Mouse (Mus musculus) forebrain, embryonic 13.5 days (tissue): ENCODE results near the gene Alg14. TPM values are rescaled to one million over a fixed set of nuclear protein-coding genes. Genes with fewer than 3 reads are reported as not detected.
A peak's percentile ranks its signal among the peaks of the same experiment; 100 is the strongest.

Source experiments
- ATAC-seq: fragments of 200-750 bp; cut with Nextera tagmentation; 2 replicates; pipeline ENCODE4 v1.8.0; 2017
- H3K27ac ChIP-seq: fragments of 300-500 bp; sonication (generic); 2 replicates; pipeline ENCODE4 v1.5.1; 2015; ENCODE audit warnings: inconsistent platforms, mild to moderate bottlenecking, moderate library complexity
- H3K27me3 ChIP-seq: fragments of 300-500 bp; sonication (generic); 2 replicates; pipeline ENCODE4 v1.6.1; 2015; ENCODE audit warnings: mild to moderate bottlenecking, inconsistent platforms
- H3K36me3 ChIP-seq: fragments of 300-500 bp; sonication (generic); 2 replicates; pipeline ENCODE4 v1.6.1; 2015; ENCODE audit warnings: mild to moderate bottlenecking, inconsistent platforms; ENCODE audit not compliant: poor library complexity, severe bottlenecking
- H3K4me1 ChIP-seq: fragments of 300-500 bp; sonication (generic); 2 replicates; pipeline ENCODE4 v1.6.1; 2015; ENCODE audit warnings: inconsistent platforms
- H3K4me2 ChIP-seq: fragments of 300-500 bp; sonication (generic); 2 replicates; pipeline ENCODE4 v1.6.1; 2015; ENCODE audit warnings: inconsistent platforms, mild to moderate bottlenecking, moderate library complexity
- H3K4me3 ChIP-seq: fragments of 300-500 bp; sonication (generic); 2 replicates; pipeline ENCODE4 v1.5.1; 2015; ENCODE audit warnings: mild to moderate bottlenecking, inconsistent platforms
- H3K9ac ChIP-seq: fragments of 300-500 bp; sonication (generic); 2 replicates; pipeline ENCODE4 v1.6.1; 2015; ENCODE audit warnings: mild to moderate bottlenecking, inconsistent platforms
- H3K9me3 ChIP-seq: fragments of 300-500 bp; sonication (generic); replicated peaks from 2 replicates; pipeline ENCODE4 v1.6.1; 2016; ENCODE audit warnings: inconsistent platforms
- WGBS: fragments of 180-500 bp; shearing (Covaris S2); methylation state at CpG from one replicate; pipeline ENCODE4 v1.1.7; 2015; 5-methylcytosine and 5-hydroxymethylcytosine counted together
- polyA plus RNA-seq: library from polyadenylated mRNA; unstranded; fragments of >200 nt; fragmentation: Nextera tagmentation; extraction: Ambion mirVana; gene quantifications from 2 replicates; pipeline ENCODE4 v1.2.1, GENCODE M21; 2015

The Alg14 gene
- polyA plus RNA-seq, 1 experiment from 2014 or later = 34.8 TPM

DNA sequence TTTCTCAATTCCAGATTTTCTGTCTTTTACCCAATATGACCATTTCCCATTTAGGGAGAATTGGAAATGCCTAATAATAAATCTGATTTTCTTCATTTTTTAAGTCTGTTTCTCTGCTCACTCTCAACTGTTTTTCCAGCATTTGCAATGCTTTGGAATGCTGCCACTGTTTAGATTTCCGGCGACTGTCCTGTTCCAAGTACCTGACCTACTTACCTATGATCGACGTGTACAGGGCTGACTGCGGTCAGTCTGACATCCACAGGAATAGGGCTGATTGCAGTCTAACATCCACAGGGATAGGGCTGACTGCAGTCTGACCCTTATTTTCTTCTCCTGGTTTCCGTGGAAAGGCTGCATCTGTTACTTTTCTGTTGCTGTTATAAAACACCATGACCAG, 6.4 kb upstream of the Alg14 start:
- Histone ChIP-seq H3K9me3 (no peaks in the 10 kb centered on the region), H3K4me2 (no peak overlapping the region), H3K36me3 (no peaks in the 10 kb centered on the region), H3K27ac (no peak overlapping the region), H3K4me3 (no peak overlapping the region), H3K27me3 (no peaks in the 10 kb centered on the region), H3K4me1 (no peaks in the 10 kb centered on the region), H3K9ac (no peak overlapping the region)
- ATAC-seq = no peak
- WGBS = 95% methylated on average over 6 of the region's 6 CpGs

GRCm38 (mm10) chr3:121287151-121287550, 4.4 kb upstream of the Alg14 start:
- H3K4me1 ChIP-seq = peaks cover 6% of the 10 kb centered on the region; the same call in 1 of the 2 replicates
- H3K4me3 ChIP-seq = no peak overlapping the region
- no peaks in the 10 kb centered on the region for H3K9me3 ChIP-seq
- ATAC-seq = no peak
- no peaks in the 10 kb centered on the region for H3K27me3 ChIP-seq
- H3K27ac ChIP-seq = no peak overlapping the region
- WGBS = 95% methylated on average over 2 of the region's 2 CpGs
- H3K36me3 ChIP-seq = no peaks in the 10 kb centered on the region
- H3K9ac ChIP-seq = no peak overlapping the region
- no peak overlapping the region for H3K4me2 ChIP-seq

DNA sequence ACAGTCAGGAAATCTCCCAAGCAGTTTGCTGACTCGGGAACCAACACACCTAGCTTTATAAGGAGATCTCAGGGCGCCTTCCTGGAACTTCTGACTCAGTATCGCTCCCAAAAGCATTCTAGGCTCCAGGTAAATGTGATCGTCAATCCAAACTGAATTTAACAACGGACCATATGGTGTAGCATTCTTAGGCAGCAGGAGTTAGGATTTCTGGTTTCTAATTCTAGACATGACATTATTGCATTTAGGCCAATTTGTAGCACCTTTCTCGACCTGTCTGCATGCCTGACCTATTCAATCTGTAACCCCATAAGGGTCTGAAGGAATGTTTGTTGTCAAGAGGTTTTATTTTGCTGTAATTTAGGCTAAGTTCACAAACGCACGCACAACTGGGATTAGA, 892 bp upstream of the Alg14 start:
- no peak overlapping the region for H3K27ac ChIP-seq
- peak overlapping the region; percentile 63 for H3K4me2 ChIP-seq
- WGBS = 81% methylated on average over 8 of the region's 8 CpGs
- peaks cover 6% of the 10 kb centered on the region; the same call in 1 of the 2 replicates for H3K4me1 ChIP-seq
- H3K4me3 ChIP-seq = peak overlapping the region; percentile 61
- no peaks in the 10 kb centered on the region for H3K27me3 ChIP-seq
- no peak for ATAC-seq
- H3K9me3 ChIP-seq = no peaks in the 10 kb centered on the region
- H3K36me3 ChIP-seq = no peaks in the 10 kb centered on the region
- H3K9ac ChIP-seq = peak overlapping the region; percentile 69

- Histone ChIP-seq H3K9me3 (no peaks in the 10 kb centered on the region), H3K4me1 (peaks cover 6% of the 10 kb centered on the region; the same call in 1 of the 2 replicates), H3K27ac (peak overlapping the region; percentile 54; the same call in 1 of the 2 replicates), H3K4me2 (peak overlapping the region; percentile 63), H3K4me3 (peak overlapping the region; percentile 61), H3K9ac (peak overlapping the region; percentile 69), H3K27me3 (no peaks in the 10 kb centered on the region), H3K36me3 (no peaks in the 10 kb centered on the region)
- no peak for ATAC-seq
- 6% methylated on average over 7 of the region's 7 CpGs for WGBS
These were observed 381 bp upstream of the Alg14 start for GRCm38 (mm10) chr3:121291225-121291559.

GRCm38 (mm10) chr3:121294200-121294599, 2.6 kb downstream of the Alg14 start:
- Histone ChIP-seq H3K9ac (no peak overlapping the region), H3K27me3 (no peaks in the 10 kb centered on the region), H3K4me3 (no peak overlapping the region), H3K4me1 (peaks cover 6% of the 10 kb centered on the region; the same call in 1 of the 2 replicates), H3K9me3 (no peaks in the 10 kb centered on the region), H3K27ac (no peak overlapping the region), H3K36me3 (no peaks in the 10 kb centered on the region), H3K4me2 (no peak overlapping the region)
- WGBS = 88% methylated on average over 2 of the region's 2 CpGs
- no peak for ATAC-seq

- no peak overlapping the region for H3K4me3 ChIP-seq
- no peaks in the 10 kb centered on the region for H3K9me3 ChIP-seq
- no peaks in the 10 kb centered on the region for H3K4me1 ChIP-seq
- ATAC-seq = no peak
- H3K36me3 ChIP-seq = no peaks in the 10 kb centered on the region
- H3K27ac ChIP-seq = no peak overlapping the region
- H3K9ac ChIP-seq = no peak overlapping the region
- WGBS = 91% methylated on average over 7 of the region's 7 CpGs
- no peaks in the 10 kb centered on the region for H3K27me3 ChIP-seq
- H3K4me2 ChIP-seq = no peak overlapping the region
These were observed 15.1 kb downstream of the Alg14 start for GRCm38 (mm10) chr3:121306641-121307040.

DNA sequence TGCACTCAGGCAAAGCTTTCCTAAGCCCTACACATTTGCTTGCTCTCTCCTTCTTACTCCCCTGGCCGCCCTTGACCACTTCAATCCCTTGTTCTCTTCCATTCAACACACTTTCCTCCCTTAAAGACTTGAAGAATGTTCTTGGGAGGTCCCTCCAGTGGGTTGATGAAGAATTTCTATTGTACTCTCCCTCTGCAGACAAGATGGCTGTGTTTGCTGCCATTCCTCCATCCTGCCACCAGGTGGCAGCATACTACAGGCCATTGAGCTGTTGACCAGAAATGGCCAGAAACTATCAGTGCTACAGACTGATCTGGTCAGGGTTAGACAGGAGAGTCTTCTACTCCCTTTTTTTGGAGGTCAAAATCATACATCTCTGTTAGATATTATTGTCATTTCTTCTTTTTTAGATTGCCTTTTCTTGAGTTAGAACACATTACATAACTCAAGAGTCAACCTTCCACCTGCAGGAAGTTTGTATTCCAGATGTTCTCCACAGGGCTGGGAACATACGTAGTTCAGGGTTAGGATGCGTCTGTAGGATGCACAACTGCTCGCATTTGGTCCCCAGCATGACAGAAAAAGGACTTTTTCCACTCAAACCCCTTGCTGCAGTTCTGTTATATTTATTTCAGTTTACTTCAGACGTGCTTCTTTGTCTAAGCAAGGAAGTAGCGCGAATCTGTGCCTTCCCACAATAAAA, 16.1 kb downstream of the Alg14 start:
- no peaks in the 10 kb centered on the region for H3K9me3 ChIP-seq
- no peak overlapping the region for H3K27ac ChIP-seq
- peak; percentile 87 for ATAC-seq
- WGBS = 77% methylated on average over 7 of the region's 7 CpGs
- no peaks in the 10 kb centered on the region for H3K4me1 ChIP-seq
- no peaks in the 10 kb centered on the region for H3K27me3 ChIP-seq
- no peak overlapping the region for H3K4me2 ChIP-seq
- no peaks in the 10 kb centered on the region for H3K36me3 ChIP-seq
- no peak overlapping the region for H3K4me3 ChIP-seq
- no peak overlapping the region for H3K9ac ChIP-seq

- H3K4me1 ChIP-seq = no peaks in the 10 kb centered on the region
- ATAC-seq = no peak
These were observed 17.4 kb downstream of the Alg14 start for GRCm38 (mm10) chr3:121308935-121309334.

GRCm38 (mm10) chr3:121309429-121309828, 17.9 kb downstream of the Alg14 start:
- WGBS = 65% methylated on average over 4 of the region's 4 CpGs
- H3K27me3 ChIP-seq = no peaks in the 10 kb centered on the region
- no peak overlapping the region for H3K27ac ChIP-seq
- no peaks in the 10 kb centered on the region for H3K9me3 ChIP-seq
- H3K4me3 ChIP-seq = no peak overlapping the region
- H3K4me1 ChIP-seq = no peaks in the 10 kb centered on the region
- H3K36me3 ChIP-seq = no peaks in the 10 kb centered on the region
- H3K9ac ChIP-seq = no peak overlapping the region
- H3K4me2 ChIP-seq = no peak overlapping the region
- ATAC-seq = no peak

More at GRCm38 (mm10) chr3:121308935-121309334, 17.4 kb downstream of the Alg14 start:
- H3K4me2 ChIP-seq = no peak overlapping the region
- H3K4me3 ChIP-seq = no peak overlapping the region
- H3K27me3 ChIP-seq = no peaks in the 10 kb centered on the region
- no peaks in the 10 kb centered on the region for H3K36me3 ChIP-seq
- no peak overlapping the region for H3K27ac ChIP-seq
- H3K9me3 ChIP-seq = no peaks in the 10 kb centered on the region
- no peak overlapping the region for H3K9ac ChIP-seq
- 84% methylated on average over 5 of the region's 5 CpGs for WGBS

DNA sequence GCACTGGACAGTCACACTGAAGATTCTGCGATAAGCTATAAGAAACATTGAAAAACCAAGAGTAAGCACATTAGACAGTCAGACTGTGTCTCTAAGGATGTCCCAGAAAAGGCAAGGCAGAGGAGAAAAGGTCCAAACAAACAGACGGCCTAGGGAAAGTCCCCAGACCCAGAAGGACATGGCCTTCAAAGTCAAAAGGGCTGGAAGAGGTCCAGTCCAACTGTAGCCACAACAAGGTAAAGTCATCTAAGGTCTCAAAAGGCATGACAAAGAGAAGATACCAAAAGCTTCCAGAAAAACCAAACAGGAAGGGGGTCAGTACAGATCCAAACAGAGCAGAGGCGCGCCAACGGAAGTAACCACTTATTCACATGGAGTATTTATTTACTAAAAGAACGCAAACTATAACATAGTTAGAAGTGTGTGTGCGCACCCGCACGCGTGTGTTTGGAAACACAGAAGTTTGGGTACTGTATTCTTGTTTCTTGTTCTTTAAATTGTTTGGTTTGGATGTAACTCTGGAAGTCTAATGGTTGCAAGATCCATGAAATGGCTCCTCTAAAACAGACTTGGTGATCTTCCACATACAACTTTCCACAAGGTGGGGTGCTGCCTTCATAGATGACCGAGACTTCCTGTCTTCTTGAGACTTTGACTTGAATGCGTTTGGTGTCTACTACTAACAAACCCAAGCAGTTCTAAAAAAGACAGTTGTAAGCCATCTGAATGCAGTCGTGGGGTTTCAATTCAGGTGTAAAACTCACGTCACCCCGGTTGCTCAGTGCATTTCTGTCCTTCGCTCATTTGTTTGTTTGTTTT, 18.5 kb downstream of the Alg14 start:
- Histone ChIP-seq H3K9ac (no peak overlapping the region), H3K9me3 (no peaks in the 10 kb centered on the region), H3K27ac (no peak overlapping the region), H3K4me1 (no peaks in the 10 kb centered on the region), H3K4me2 (no peak overlapping the region), H3K36me3 (no peaks in the 10 kb centered on the region), H3K4me3 (no peak overlapping the region), H3K27me3 (no peaks in the 10 kb centered on the region)
- no peak for ATAC-seq
- WGBS = 90% methylated on average over 16 of the region's 16 CpGs

- Histone ChIP-seq H3K27me3 (no peaks in the 10 kb centered on the region), H3K27ac (no peak overlapping the region), H3K36me3 (0 out of 2 replicates have a peak, but pooled peaks cover 2% of the 10 kb centered on the region), H3K4me3 (no peak overlapping the region), H3K4me1 (no peaks in the 10 kb centered on the region), H3K9me3 (no peaks in the 10 kb centered on the region), H3K9ac (no peak overlapping the region), H3K4me2 (no peak overlapping the region)
- ATAC-seq = no peak
- WGBS = 86% methylated on average over 6 of the region's 6 CpGs
These were observed 20.9 kb downstream of the Alg14 start for GRCm38 (mm10) chr3:121312426-121312825.

GRCm38 (mm10) chr3:121312979-121313378, 21.4 kb downstream of the Alg14 start:
- H3K27me3 ChIP-seq = no peaks in the 10 kb centered on the region
- no peak for ATAC-seq
- 76% methylated on average over 9 of the region's 9 CpGs for WGBS
- H3K4me1 ChIP-seq = no peaks in the 10 kb centered on the region
- H3K9ac ChIP-seq = no peak overlapping the region
- H3K36me3 ChIP-seq = 0 out of 2 replicates have a peak, but pooled peaks cover 2% of the 10 kb centered on the region
- no peaks in the 10 kb centered on the region for H3K9me3 ChIP-seq
- H3K4me3 ChIP-seq = no peak overlapping the region
- no peak overlapping the region for H3K27ac ChIP-seq
- H3K4me2 ChIP-seq = no peak overlapping the region
